Mouse (Mus musculus) ES-E14 (cell line): ENCODE results near the gene Cend1. TPM values are rescaled to one million over a fixed set of nuclear protein-coding genes. Genes with fewer than 3 reads are reported as not detected.
A peak's percentile ranks its signal among the peaks of the same experiment; 100 is the strongest.

Experiments used
- DNase-seq: peaks from one replicate; pipeline ENCODE4 v3.0.0-alpha.2; 2013; ENCODE audit warnings: low read depth, low spot score
- H3K27ac ChIP-seq: 2 replicates; pipeline ENCODE4 v1.5.1; 2012; ENCODE audit warnings: low read depth, mild to moderate bottlenecking, low read length, moderate library complexity, mixed read lengths; ENCODE audit not compliant: poor library complexity, insufficient read depth, severe bottlenecking
- H3K36me3 ChIP-seq: 2 replicates; pipeline ENCODE4 v1.6.1; 2012; ENCODE audit warnings: mild to moderate bottlenecking, low read length, moderate library complexity, mixed read lengths; ENCODE audit not compliant: control insufficient read depth, poor library complexity, insufficient read depth, severe bottlenecking
- H3K4me1 ChIP-seq, 2 experiments: fragments of 150-350 bp in 1 of 2; sonication (generic) in 1 of 2; 2 replicates each; pipeline ENCODE4 v1.6.1; 2012; ENCODE audit warnings: low read length in 2 of 2, mild to moderate bottlenecking in 1 of 2, mixed read lengths in 1 of 2; ENCODE audit not compliant: control insufficient read depth in 2 of 2, insufficient read depth in 2 of 2, poor library complexity in 1 of 2
- H3K4me3 ChIP-seq, 2 experiments: fragments of 150-350 bp in 1 of 2; sonication (generic) in 1 of 2; 2 replicates each; pipeline ENCODE4 v1.5.1; 2012; ENCODE audit warnings: low read length in 2 of 2, low read depth in 1 of 2, mild to moderate bottlenecking in 1 of 2, mixed read lengths in 1 of 2; ENCODE audit not compliant: insufficient read depth in 1 of 2, poor library complexity in 1 of 2, severe bottlenecking in 1 of 2
- H3K9ac ChIP-seq: 2 replicates; pipeline ENCODE4 v1.6.1; 2012; ENCODE audit warnings: low read depth, mild to moderate bottlenecking, low read length, mixed read lengths; ENCODE audit not compliant: poor library complexity, insufficient read depth, severe bottlenecking
- H3K9me3 ChIP-seq: fragments of 150-350 bp; sonication (generic); 2 replicates; pipeline ENCODE4 v1.6.1; 2012; ENCODE audit warnings: low read depth, mild to moderate bottlenecking, low read length; ENCODE audit not compliant: control insufficient read depth, insufficient read depth
- CHD2 ChIP-seq: IDR thresholded peaks from 2 replicates; pipeline ENCODE4 v1.6.1; 2014; ENCODE audit warnings: mild to moderate bottlenecking, low read depth, low read length, inconsistent platforms
- HCFC1 ChIP-seq: IDR thresholded peaks from 2 replicates; pipeline ENCODE4 v1.6.1; 2012; ENCODE audit warnings: low read length, inconsistent platforms, borderline replicate concordance; ENCODE audit not compliant: insufficient read depth
- MAFK ChIP-seq: IDR thresholded peaks from 2 replicates; pipeline ENCODE4 v1.6.1; 2014; ENCODE audit warnings: mild to moderate bottlenecking, low read depth, low read length, inconsistent platforms; ENCODE audit not compliant: insufficient read depth
- ZC3H11A ChIP-seq: IDR thresholded peaks from 2 replicates; pipeline ENCODE4 v1.6.1; 2012; ENCODE audit warnings: low read depth, mild to moderate bottlenecking, inconsistent platforms, low read length, borderline replicate concordance
- ZNF384 ChIP-seq: IDR thresholded peaks from 2 replicates; pipeline ENCODE4 v1.6.1; 2012; ENCODE audit warnings: low read depth, low read length, inconsistent platforms
- in situ Hi-C, 2 experiments: fragments of 600-800 bp; cut with MboI; formaldehyde crosslinking; loops; one replicate each; pipeline ENCODE4 v1.15.1; 2025; ENCODE audit warnings: low sequenced_read_pairs in 2 of 2, inconsistent platforms in 1 of 2; ENCODE audit not compliant: unreplicated experiment in 2 of 2
- total RNA-seq: library from RNA; depleted of rRNA; stranded (reverse); fragments of 300-350 nt; gene quantifications from 2 replicates; pipeline ENCODE4 v1.2.3, GENCODE M21; 2012

Cend1 gene
- total RNA-seq, 1 experiment, result 2.7 TPM

GRCm38 (mm10) chr7:141433517-141434400 lies 4.5 kb upstream of the Cend1 start:
- in situ Hi-C loops, result no loop called here
- H3K4me1 ChIP-seq, result peaks cover 4 to 29% of the 10 kb centered on the region in 2 experiments; a peak in 3 of 4 replicates
- DNase-seq, result no peak
- no peaks in the 10 kb centered on the region for H3K9me3 ChIP-seq
- peaks cover 28% of the 10 kb centered on the region for H3K36me3 ChIP-seq
- H3K27ac ChIP-seq, result no peak overlapping the region
- peak overlapping the region; percentile 45; the same call in 1 of the 2 replicates for H3K9ac ChIP-seq
- peak overlapping the region; percentile 19 to 63; a peak in 2 of 4 replicates for H3K4me3 ChIP-seq
- TF ChIP-seq HCFC1, result no peak
- no peak for TF ChIP-seq CHD2
- no peak for TF ChIP-seq ZNF384
- TF ChIP-seq MAFK, result no peak
- TF ChIP-seq ZC3H11A, result no peak

GRCm38 (mm10) chr7:141432741-141433516 lies 3.6 kb upstream of the Cend1 start:
- H3K36me3 ChIP-seq, result peaks cover 20% of the 10 kb centered on the region; the same call in 1 of the 2 replicates
- in situ Hi-C loops, result no loop called here
- H3K9ac ChIP-seq, result no peak overlapping the region
- no peak overlapping the region for H3K27ac ChIP-seq
- no peak overlapping the region for H3K4me3 ChIP-seq
- DNase-seq, result no peak
- TF ChIP-seq HCFC1, result no peak
- no peak for TF ChIP-seq MAFK
- TF ChIP-seq CHD2, result no peak
- TF ChIP-seq ZNF384, result no peak
- TF ChIP-seq ZC3H11A, result no peak
- peaks cover 4 to 29% of the 10 kb centered on the region in 2 experiments; a peak in 3 of 4 replicates for H3K4me1 ChIP-seq
- H3K9me3 ChIP-seq, result no peaks in the 10 kb centered on the region

- Histone ChIP-seq H3K9me3 (no peaks in the 10 kb centered on the region), H3K36me3 (peaks cover 18% of the 10 kb centered on the region; the same call in 1 of the 2 replicates), H3K27ac (no peak overlapping the region), H3K4me3 (no peak overlapping the region), H3K4me1 (peaks cover 4 to 29% of the 10 kb centered on the region in 2 experiments; a peak in 3 of 4 replicates), H3K9ac (no peak overlapping the region)
- in situ Hi-C loops, result no loop called here
- no peak for TF ChIP-seq CHD2
- no peak for TF ChIP-seq ZNF384
- no peak for TF ChIP-seq HCFC1
- TF ChIP-seq ZC3H11A, result no peak
- TF ChIP-seq MAFK, result peak; percentile 74; the same call in 1 of the 2 replicates
- no peak for DNase-seq
These were observed 2.9 kb upstream of the Cend1 start for GRCm38 (mm10) chr7:141432186-141432611.

GRCm38 (mm10) chr7:141431434-141432185 lies 2.3 kb upstream of the Cend1 start:
- no peaks in the 10 kb centered on the region for H3K9me3 ChIP-seq
- in situ Hi-C loops, result no loop called here
- peaks cover 18% of the 10 kb centered on the region; the same call in 1 of the 2 replicates for H3K36me3 ChIP-seq
- DNase-seq, result no peak
- H3K27ac ChIP-seq, result no peak overlapping the region
- TF ChIP-seq MAFK, result no peak
- no peak overlapping the region for H3K4me3 ChIP-seq
- H3K9ac ChIP-seq, result no peak overlapping the region
- H3K4me1 ChIP-seq, result peaks cover 3 to 29% of the 10 kb centered on the region in 2 experiments; a peak in 3 of 4 replicates
